Mouse (Mus musculus): ENCODE measurements around the gene Homer2. TPM values are rescaled to one million over a fixed set of nuclear protein-coding genes. Genes with fewer than 3 reads are reported as not detected.

The Homer2 gene
- total RNA-seq, 2 experiments from 2014 or later, result 60.7 to 63.1 TPM

- peak; percentile 31 for DNase-seq
Observed at GRCm38 (mm10) chr7:81560101-81561049, 147.0 kb downstream of the Homer2 start.

- DNase-seq, result no peak
Observed at GRCm38 (mm10) chr7:81559231-81559980, 147.9 kb downstream of the Homer2 start.

- no peak for DNase-seq
Observed at GRCm38 (mm10) chr7:81557985-81558360, 149.4 kb downstream of the Homer2 start.

GRCm38 (mm10) chr7:81557252-81557984 lies 149.9 kb downstream of the Homer2 start:
- peak; percentile 23 for DNase-seq

GRCm38 (mm10) chr7:81556839-81557238 lies 150.5 kb downstream of the Homer2 start:
- DNase-seq, result no peak

GRCm38 (mm10) chr7:81554369-81554768 lies 153.0 kb downstream of the Homer2 start:
- DNase-seq, result peak; percentile 69

GRCm38 (mm10) chr7:81553589-81553988 lies 153.7 kb downstream of the Homer2 start:
- DNase-seq, result no peak

Other genes with a start within 250 kb of the Homer2 start
- under 1 TPM; 0.14 TPM for gene Ap3b2, start 213.6 kb downstream of the Homer2 start, total RNA-seq (2021)
- gene BC048679, start 209.2 kb downstream of the Homer2 start, total RNA-seq (2021), result not detected
- 100 to 1,000 TPM; 199 to 200 TPM for gene Fsd2, start 140.6 kb downstream of the Homer2 start, total RNA-seq (2021)
- gene Whamm, start 136.3 kb downstream of the Homer2 start, total RNA-seq (2021), result 1 to 10 TPM; 8.3 to 8.4 TPM
- 10 to 100 TPM; 28.6 to 32.2 TPM for gene Ramac, start 55.4 kb upstream of the Homer2 start, total RNA-seq (2021)
- gene 3110040N11Rik, start 82.0 kb upstream of the Homer2 start, total RNA-seq (2021), result 10 to 100 TPM; 25.4 to 28.0 TPM
- 100 to 1,000 TPM; 128 to 133 TPM for gene Btbd1, start 121.9 kb upstream of the Homer2 start, total RNA-seq (2021)
- gene Gm10160, start 148.3 kb upstream of the Homer2 start, total RNA-seq (2021), result not detected
- gene Tm6sf1, start 151.5 kb upstream of the Homer2 start, total RNA-seq (2021), result 10 to 100 TPM; 11.8 to 20.6 TPM
- gene Hdgfl3, start 226.9 kb upstream of the Homer2 start, total RNA-seq (2021), result 10 to 100 TPM; 17.6 to 20.2 TPM